Mouse (Mus musculus) thymus, postnatal 10 days (tissue): ENCODE measurements around the gene 9430097D07Rik.

Experiments used
- DNase-seq, 2 experiments: peaks; one replicate each; pipeline ENCODE4 v3.0.0; 2021; ENCODE audit warnings: low spot score in 2 of 2

The 9430097D07Rik gene

GRCm38 (mm10) chr2:32535501-32535991, 39.9 kb downstream of the 9430097D07Rik start:
- DNase-seq, result no peak

GRCm38 (mm10) chr2:32534733-32535471, 40.6 kb downstream of the 9430097D07Rik start, which contains the start of gene Fam102a:
Gene Fam102a, plus strand, starts transcription at chr2:32535332.
- DNase-seq, result peak; percentile 98 to 99

- peak in 1 of 2 experiments; percentile 29 for DNase-seq
These were observed 41.3 kb downstream of the 9430097D07Rik start for GRCm38 (mm10) chr2:32534061-32534732.

GRCm38 (mm10) chr2:32533163-32533562, 42.3 kb downstream of the 9430097D07Rik start:
- DNase-seq, result no peak

- no peak for DNase-seq
These were observed 45.0 kb downstream of the 9430097D07Rik start for GRCm38 (mm10) chr2:32530479-32530878.

GRCm38 (mm10) chr2:32528326-32528725, 47.2 kb downstream of the 9430097D07Rik start:
- DNase-seq, result no peak

- DNase-seq, result no peak
These were observed 48.0 kb downstream of the 9430097D07Rik start for GRCm38 (mm10) chr2:32527468-32527966.

- DNase-seq, result no peak
These were observed 49.7 kb downstream of the 9430097D07Rik start for GRCm38 (mm10) chr2:32525816-32526215.

- no peak for DNase-seq
These were observed 50.9 kb downstream of the 9430097D07Rik start for GRCm38 (mm10) chr2:32524536-32525031.
